Mouse (Mus musculus) neural tube, embryonic 15.5 days (tissue): ENCODE measurements around the gene Zbtb44. TPM values are rescaled to one million over a fixed set of nuclear protein-coding genes. Genes with fewer than 3 reads are reported as not detected.

Experiments
- ATAC-seq: fragments of 200-750 bp; cut with Nextera tagmentation; 2 replicates; pipeline ENCODE4 v1.8.0; 2017; ENCODE audit warnings: mild to moderate bottlenecking, moderate TSS enrichment, moderate library complexity; ENCODE audit not compliant: low FRiP score
- H3K27ac ChIP-seq: fragments of 300-500 bp; sonication (generic); replicated peaks from 2 replicates; pipeline ENCODE4 v1.5.1; 2015; ENCODE audit warnings: mild to moderate bottlenecking, inconsistent platforms
- H3K27me3 ChIP-seq: fragments of 300-500 bp; sonication (generic); replicated peaks from 2 replicates; pipeline ENCODE4 v1.6.1; 2015; ENCODE audit warnings: inconsistent platforms
- H3K36me3 ChIP-seq: fragments of 300-500 bp; sonication (generic); 2 replicates; pipeline ENCODE4 v1.6.1; 2015; ENCODE audit warnings: inconsistent platforms
- H3K4me1 ChIP-seq: fragments of 300-500 bp; sonication (generic); 2 replicates; pipeline ENCODE4 v1.6.1; 2015; ENCODE audit warnings: inconsistent platforms
- H3K4me2 ChIP-seq: fragments of 300-500 bp; sonication (generic); 2 replicates; pipeline ENCODE4 v1.6.1; 2015; ENCODE audit warnings: inconsistent platforms, mild to moderate bottlenecking, moderate library complexity
- H3K4me3 ChIP-seq: fragments of 300-500 bp; sonication (generic); replicated peaks from 2 replicates; pipeline ENCODE4 v1.5.1; 2015; ENCODE audit warnings: mild to moderate bottlenecking, inconsistent platforms
- H3K9ac ChIP-seq: fragments of 300-500 bp; sonication (generic); replicated peaks from 2 replicates; pipeline ENCODE4 v1.6.1; 2015; ENCODE audit warnings: mild to moderate bottlenecking, inconsistent platforms
- H3K9me3 ChIP-seq: fragments of 300-500 bp; sonication (generic); replicated peaks from 2 replicates; pipeline ENCODE4 v1.6.1; 2016; ENCODE audit warnings: inconsistent platforms
- WGBS: fragments of 180-500 bp; shearing (Covaris S2); methylation state at CpG from one replicate; pipeline ENCODE4 v1.1.7; 2015; ENCODE audit warnings: mixed read lengths; 5-methylcytosine and 5-hydroxymethylcytosine counted together
- polyA plus RNA-seq: library from polyadenylated mRNA; unstranded; fragments of >200 nt; fragmentation: Nextera tagmentation; extraction: Ambion mirVana; gene quantifications from 2 replicates; pipeline ENCODE4 v1.2.1, GENCODE M21; 2015

Zbtb44 gene
- 3.5 and 5.1 TPM in 2 replicates for polyA plus RNA-seq

DNA sequence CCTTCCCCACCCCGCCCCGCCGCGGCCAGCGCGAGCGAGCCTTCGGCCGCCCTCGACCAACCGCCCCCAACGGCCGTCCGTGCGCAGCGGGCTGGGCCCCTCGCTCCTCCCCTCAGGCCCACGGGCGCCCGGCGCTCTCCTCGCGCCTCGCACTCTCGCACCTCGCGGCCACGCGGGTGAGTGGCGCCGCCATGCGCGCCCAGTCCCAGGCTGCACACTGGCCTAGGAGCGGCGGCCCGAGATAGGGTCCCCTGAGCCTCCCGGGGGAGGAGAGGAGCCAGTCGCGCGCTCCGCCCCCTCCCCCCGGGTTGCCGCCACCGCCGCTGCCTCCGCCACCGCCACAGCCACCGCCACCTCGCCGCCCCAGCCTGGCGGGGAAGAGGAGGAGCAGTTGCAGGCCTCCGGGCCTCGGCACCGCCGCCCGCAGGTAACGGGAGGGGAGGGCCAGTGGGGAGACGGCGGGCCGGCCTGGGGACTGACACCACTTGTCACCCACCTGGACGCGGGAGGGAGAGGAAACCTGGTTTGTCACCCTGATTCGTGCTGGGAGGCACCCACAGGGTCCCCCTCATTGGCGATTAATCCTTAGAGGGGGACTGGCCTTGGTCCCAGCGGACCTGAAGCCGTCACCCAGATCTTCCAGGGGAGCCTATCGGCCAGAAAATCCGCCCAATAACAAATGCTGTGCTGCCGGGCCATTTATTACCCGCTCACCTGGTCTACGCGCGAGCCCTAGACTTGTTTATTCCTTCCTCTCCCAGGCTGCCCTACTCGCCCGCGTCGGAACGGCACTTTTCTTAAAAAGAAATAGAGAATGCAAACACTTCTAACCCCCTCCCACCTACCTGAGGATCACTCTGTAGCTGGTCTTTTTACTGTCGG lies at the start of gene Zbtb44:
Zbtb44 (plus strand) TSS at position 113 of the 882 bp plus-strand sequence.
- Histone ChIP-seq H3K27ac (peak within 1 kb of the TSS; percentile 93), H3K27me3 (no peaks in the 10 kb centered on the region), H3K4me2 (peak within 1 kb of the TSS; percentile 84), H3K4me1 (peaks cover 20% of the 10 kb centered on the region), H3K9ac (peak within 1 kb of the TSS; percentile 88), H3K36me3 (no peaks in the 10 kb centered on the region), H3K4me3 (peak within 1 kb of the TSS; percentile 83), H3K9me3 (no peaks in the 10 kb centered on the region)
- under 1% methylated on average over 50 of the region's 79 CpGs for WGBS
- peak; percentile 90 for ATAC-seq

DNA sequence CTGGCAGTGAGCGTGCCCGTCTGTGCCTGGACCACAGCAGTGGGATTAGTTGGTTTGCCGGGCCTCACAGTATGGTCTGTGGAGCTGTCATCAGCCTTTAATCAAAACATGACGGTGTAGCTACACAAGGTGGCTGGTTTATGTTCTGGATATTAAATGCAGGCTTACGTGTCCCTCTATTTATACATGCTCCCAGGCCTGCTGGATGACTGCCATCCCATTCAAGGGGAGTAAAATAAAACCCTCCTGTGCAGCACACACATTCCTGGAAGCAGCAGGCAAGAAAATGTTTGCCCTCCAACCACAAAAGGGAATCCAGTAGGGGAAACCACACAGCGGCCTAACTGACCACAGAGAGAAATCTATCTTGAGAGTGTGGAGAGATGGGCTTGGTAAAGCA lies 44.7 kb upstream of the Zbtb44 start:
- Histone ChIP-seq H3K4me3 (no peak overlapping the region), H3K27me3 (no peaks in the 10 kb centered on the region), H3K4me1 (no peaks in the 10 kb centered on the region), H3K4me2 (no peak overlapping the region), H3K9ac (no peak overlapping the region), H3K27ac (no peak overlapping the region), H3K9me3 (no peaks in the 10 kb centered on the region), H3K36me3 (no peaks in the 10 kb centered on the region)
- WGBS = 77% methylated on average over 6 of the region's 6 CpGs
- ATAC-seq = no peak

DNA sequence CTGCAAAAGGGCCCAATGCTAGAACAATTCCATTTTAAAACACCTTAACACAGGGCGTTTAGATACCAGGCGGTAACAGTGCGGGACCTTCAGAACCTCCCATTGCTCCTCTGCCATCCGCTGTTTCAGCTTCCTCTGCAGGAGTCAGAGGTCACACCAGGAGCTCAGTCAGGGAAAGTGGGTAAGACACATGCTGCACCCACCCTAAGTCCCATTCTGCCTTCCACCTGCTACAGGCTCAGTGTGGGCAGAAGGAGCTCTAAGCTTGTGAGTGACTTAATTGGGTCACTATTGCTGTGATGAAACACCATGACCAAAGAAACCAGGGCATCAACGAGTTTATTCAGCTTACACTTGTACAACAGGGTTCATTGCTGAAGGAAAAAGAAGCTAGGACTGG lies 37.3 kb upstream of the Zbtb44 start:
- Histone ChIP-seq H3K36me3 (no peaks in the 10 kb centered on the region), H3K27me3 (no peaks in the 10 kb centered on the region), H3K9me3 (no peaks in the 10 kb centered on the region), H3K4me1 (no peaks in the 10 kb centered on the region), H3K4me2 (no peak overlapping the region), H3K9ac (no peak overlapping the region), H3K4me3 (no peak overlapping the region), H3K27ac (no peak overlapping the region)
- ATAC-seq = no peak
- WGBS = 85% methylated on average over 5 of the region's 5 CpGs

DNA sequence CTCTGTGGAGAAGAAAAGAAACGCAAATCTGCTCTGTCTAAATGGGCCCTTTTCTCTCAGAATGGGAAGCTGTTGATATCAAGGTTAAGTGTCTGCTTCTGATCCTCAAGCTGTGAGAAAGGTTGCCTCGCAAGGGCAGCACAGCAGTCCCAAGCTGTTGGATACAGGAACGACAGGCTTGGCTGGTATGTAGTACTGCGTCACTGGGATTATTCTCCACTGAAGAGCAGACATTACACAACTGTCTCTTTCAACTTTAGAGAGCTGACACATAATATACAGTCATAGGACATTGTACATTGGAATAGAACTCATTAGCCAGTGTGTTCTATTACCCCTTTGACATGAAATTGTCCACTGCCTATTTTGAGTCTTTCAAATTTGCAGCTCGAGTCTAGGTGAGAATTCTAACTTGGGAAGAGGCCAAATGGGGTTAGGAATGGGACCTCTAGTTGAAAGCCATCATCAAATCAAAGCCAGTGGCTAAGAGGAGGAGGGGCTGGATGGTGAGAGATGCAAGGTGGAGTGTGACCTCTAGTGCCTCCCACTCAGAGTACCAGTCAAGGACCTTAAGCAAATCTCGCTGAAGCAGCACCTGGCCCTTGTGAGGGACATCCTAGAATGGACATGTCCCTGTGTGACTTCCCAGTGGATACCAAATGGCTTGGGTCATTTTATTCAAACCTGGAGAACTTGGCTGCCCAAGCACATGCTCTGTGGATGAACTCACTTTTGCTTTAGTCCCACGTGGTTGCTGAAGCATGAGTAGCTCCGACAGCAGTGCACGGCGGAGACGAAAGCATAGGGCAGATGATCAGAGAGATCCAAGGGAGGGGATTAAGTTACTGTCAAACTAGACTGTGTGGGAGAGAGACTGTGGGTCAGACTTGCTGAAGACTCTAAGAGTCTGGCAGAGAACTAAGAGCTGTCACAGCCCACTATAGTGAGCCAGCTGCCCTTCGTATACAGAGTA lies 33.6 kb upstream of the Zbtb44 start:
- Histone ChIP-seq H3K9me3 (no peaks in the 10 kb centered on the region), H3K9ac (no peak overlapping the region), H3K36me3 (no peaks in the 10 kb centered on the region), H3K4me1 (no peaks in the 10 kb centered on the region), H3K27ac (no peak overlapping the region), H3K4me3 (no peak overlapping the region), H3K4me2 (no peak overlapping the region), H3K27me3 (no peaks in the 10 kb centered on the region)
- no peak for ATAC-seq
- 87% methylated on average over 12 of the region's 12 CpGs for WGBS

- 79% methylated on average over 10 of the region's 10 CpGs for WGBS
- Histone ChIP-seq H3K36me3 (no peaks in the 10 kb centered on the region), H3K27me3 (no peaks in the 10 kb centered on the region), H3K4me3 (no peak overlapping the region), H3K9me3 (no peaks in the 10 kb centered on the region), H3K9ac (no peak overlapping the region), H3K4me2 (no peak overlapping the region), H3K4me1 (no peaks in the 10 kb centered on the region), H3K27ac (no peak overlapping the region)
- no peak for ATAC-seq
Observed at GRCm38 (mm10) chr9:31000641-31001040, 29.8 kb upstream of the Zbtb44 start.

GRCm38 (mm10) chr9:31002528-31002927 lies 27.9 kb upstream of the Zbtb44 start:
- Histone ChIP-seq H3K9ac (no peak overlapping the region), H3K27ac (no peak overlapping the region), H3K4me1 (no peaks in the 10 kb centered on the region), H3K4me3 (no peak overlapping the region), H3K36me3 (no peaks in the 10 kb centered on the region), H3K4me2 (no peak overlapping the region), H3K27me3 (no peaks in the 10 kb centered on the region), H3K9me3 (no peaks in the 10 kb centered on the region)
- 72% methylated on average over 4 of the region's 4 CpGs for WGBS
- no peak for ATAC-seq

- ATAC-seq = no peak
- WGBS = 88% methylated on average over 2 of the region's 2 CpGs
- Histone ChIP-seq H3K9me3 (no peaks in the 10 kb centered on the region), H3K27me3 (no peaks in the 10 kb centered on the region), H3K36me3 (no peaks in the 10 kb centered on the region), H3K9ac (no peak overlapping the region), H3K27ac (no peak overlapping the region), H3K4me1 (no peaks in the 10 kb centered on the region), H3K4me2 (no peak overlapping the region), H3K4me3 (no peak overlapping the region)
Observed at GRCm38 (mm10) chr9:31009334-31009733, 21.1 kb upstream of the Zbtb44 start.

- Histone ChIP-seq H3K27me3 (no peaks in the 10 kb centered on the region), H3K4me2 (no peak overlapping the region), H3K36me3 (no peaks in the 10 kb centered on the region), H3K4me3 (no peak overlapping the region), H3K9ac (no peak overlapping the region), H3K4me1 (no peaks in the 10 kb centered on the region), H3K27ac (no peak overlapping the region), H3K9me3 (no peaks in the 10 kb centered on the region)
- no peak for ATAC-seq
- WGBS = 38% methylated on average over 3 of the region's 3 CpGs
Observed at GRCm38 (mm10) chr9:31010040-31010439, 20.4 kb upstream of the Zbtb44 start.

- no peak overlapping the region for H3K4me3 ChIP-seq
- WGBS = 45% methylated on average over 3 of the region's 3 CpGs
- no peak overlapping the region for H3K4me2 ChIP-seq
Observed at GRCm38 (mm10) chr9:31010749-31011148, 19.7 kb upstream of the Zbtb44 start.

GRCm38 (mm10) chr9:31011533-31011932 lies 18.9 kb upstream of the Zbtb44 start:
- Histone ChIP-seq H3K4me3 (no peak overlapping the region), H3K9me3 (no peaks in the 10 kb centered on the region), H3K4me1 (no peaks in the 10 kb centered on the region), H3K9ac (no peak overlapping the region), H3K27ac (no peak overlapping the region), H3K4me2 (no peak overlapping the region), H3K27me3 (no peaks in the 10 kb centered on the region), H3K36me3 (no peaks in the 10 kb centered on the region)
- ATAC-seq = no peak
- WGBS = 67% methylated on average over 1 of the region's 1 CpGs

More at GRCm38 (mm10) chr9:31010749-31011148, 19.7 kb upstream of the Zbtb44 start:
- H3K27me3 ChIP-seq = no peaks in the 10 kb centered on the region
- H3K9me3 ChIP-seq = no peaks in the 10 kb centered on the region
- no peak for ATAC-seq
- no peak overlapping the region for H3K27ac ChIP-seq
- H3K36me3 ChIP-seq = no peaks in the 10 kb centered on the region
- no peak overlapping the region for H3K9ac ChIP-seq
- H3K4me1 ChIP-seq = no peaks in the 10 kb centered on the region

DNA sequence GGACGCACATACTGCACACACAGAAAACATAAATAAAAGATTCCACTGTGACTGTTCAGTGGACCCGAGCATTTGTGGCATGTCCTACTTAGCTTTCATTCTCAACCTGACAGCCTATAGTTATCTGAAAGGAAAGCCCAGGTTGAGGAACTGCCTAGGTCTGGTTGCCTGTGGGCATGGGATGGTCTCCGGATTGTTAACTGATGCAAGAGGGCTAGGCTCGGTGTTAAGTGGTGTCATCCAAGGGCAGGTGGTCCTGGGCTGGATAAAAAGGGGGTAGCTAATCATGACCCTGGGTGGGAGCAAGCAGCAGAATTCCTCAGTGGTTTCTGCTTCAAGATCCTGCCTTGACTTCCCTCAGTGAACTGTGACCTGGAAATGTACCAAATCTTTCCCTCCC lies 17.8 kb upstream of the Zbtb44 start:
- no peak overlapping the region for H3K4me3 ChIP-seq

More for the DNA sequence above, 17.8 kb upstream of the Zbtb44 start:
- Histone ChIP-seq H3K9ac (no peak overlapping the region), H3K27ac (no peak overlapping the region), H3K4me1 (no peaks in the 10 kb centered on the region), H3K9me3 (no peaks in the 10 kb centered on the region), H3K4me2 (no peak overlapping the region), H3K27me3 (no peaks in the 10 kb centered on the region), H3K36me3 (no peaks in the 10 kb centered on the region)
- ATAC-seq = no peak
- 86% methylated on average over 4 of the region's 4 CpGs for WGBS
